Mouse (Mus musculus) adrenal gland, adult 18-20 months (tissue): ENCODE measurements at regions not wholly inside any gene's neighbourhood (a gene's known extent, or its start where the extent isn't known, plus 50 kb on each side); places are given as distances from the start of the nearest gene placed in this dataset.
"Not testable (repeated sequence)": the region's sequence is repeated elsewhere in the genome, so short reads cannot be mapped to it uniquely, and the experiment has no call there.

Experiments used
- DNase-seq, 2 experiments: peaks; one replicate each; pipeline ENCODE4 v3.0.0; 2021 to 2022; ENCODE audit warnings: low spot score in 2 of 2

- DNase-seq = no peak
Measured at GRCm38 (mm10) chr3:69669541-69669940, 52.2 kb upstream of the Nmd3 start.

GRCm38 (mm10) chr3:69667820-69668219 lies 54.0 kb upstream of the Nmd3 start:
- DNase-seq = no peak

GRCm38 (mm10) chr3:69667359-69667758 lies 54.4 kb upstream of the Nmd3 start:
- no peak for DNase-seq

DNA sequence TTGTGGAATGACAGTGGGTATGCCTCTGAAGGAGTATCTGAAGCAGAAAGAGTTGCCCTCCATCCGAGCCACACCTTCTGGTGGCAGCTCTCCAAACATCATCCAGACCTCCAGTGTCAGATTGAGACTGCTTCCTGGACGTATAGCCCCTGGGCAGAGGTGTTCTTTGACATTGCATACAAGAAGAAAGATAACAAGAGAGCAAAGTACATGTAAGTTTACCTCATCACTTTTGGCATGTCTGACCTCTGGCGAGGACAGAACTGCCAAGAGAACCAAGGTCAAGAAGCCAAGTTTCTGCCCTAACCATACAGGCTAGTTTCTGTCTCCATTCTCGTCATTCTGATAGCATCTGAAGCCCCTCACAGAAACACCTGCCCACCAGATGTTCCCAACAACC lies 57.5 kb upstream of the Nmd3 start:
- DNase-seq = no peak

DNA sequence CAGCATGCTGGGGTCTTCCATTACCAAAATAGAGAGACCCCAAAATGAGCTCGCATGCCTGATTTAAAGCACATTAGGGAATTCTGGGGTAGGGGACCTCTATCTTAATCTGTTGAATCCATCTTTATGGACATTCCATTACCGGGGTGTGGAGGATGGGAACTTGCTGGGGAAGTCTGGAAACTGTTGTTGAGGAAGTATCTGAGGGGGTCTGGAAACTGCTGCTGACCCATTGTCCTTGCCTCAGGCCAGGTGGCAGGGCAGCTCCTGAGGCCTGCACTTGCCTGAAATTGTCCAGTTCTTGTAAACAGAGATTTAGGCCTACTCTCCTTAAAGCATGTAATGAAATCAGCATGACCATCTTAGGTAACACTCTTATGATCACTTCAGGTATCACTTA lies 59.4 kb upstream of the B3galnt1 start:
- no peak for DNase-seq

GRCm38 (mm10) chr3:69657570-69657969 lies 58.8 kb upstream of the B3galnt1 start:
- DNase-seq = no peak

GRCm38 (mm10) chr3:69655651-69656050 lies 56.9 kb upstream of the B3galnt1 start:
- not testable (repeated sequence) for DNase-seq

- DNase-seq = no peak
Measured at GRCm38 (mm10) chr3:69655001-69655400, 56.2 kb upstream of the B3galnt1 start.

GRCm38 (mm10) chr3:69653361-69653760 lies 54.6 kb upstream of the B3galnt1 start:
- peak in 1 of 2 experiments; percentile 41 for DNase-seq

DNA sequence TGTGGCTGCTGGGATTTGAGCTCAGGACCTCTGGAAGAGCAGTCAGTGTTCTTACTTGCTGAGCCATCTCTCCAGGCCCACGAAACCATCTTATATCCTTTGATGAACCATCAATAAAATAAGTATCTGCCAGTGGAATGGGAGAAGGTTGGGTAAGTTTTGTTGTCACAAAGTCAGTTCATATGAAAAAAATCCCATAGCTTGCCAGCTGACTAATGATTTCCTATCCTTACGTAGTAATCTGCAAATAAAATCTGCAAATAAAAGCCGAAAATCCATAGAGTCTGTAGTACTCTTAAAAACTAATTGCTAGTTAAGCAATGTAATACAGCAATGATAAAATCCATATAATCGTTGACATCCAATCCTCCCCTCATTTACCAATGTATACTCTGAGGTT lies 50.8 kb upstream of the B3galnt1 start:
- DNase-seq = no peak
